Mouse (Mus musculus) mouse embryonic stem cell (cell line): ENCODE results near the gene Fam221a.

ENCODE experiments used
- in situ Hi-C, 2 experiments: fragments of 300-500 bp; cut with MboI; formaldehyde crosslinking; loops; 1 replicate in 1 of 2; 3 replicates in 1 of 2; pipeline ENCODE4 v1.14.3; 2019 to 2020; ENCODE audit warnings: low sequenced_read_pairs in 2 of 2, low pct_unique_long_range_greater_than_20kb in 1 of 2, mixed read lengths in 1 of 2; ENCODE audit not compliant: unreplicated experiment in 1 of 2

Gene Fam221a

DNA sequence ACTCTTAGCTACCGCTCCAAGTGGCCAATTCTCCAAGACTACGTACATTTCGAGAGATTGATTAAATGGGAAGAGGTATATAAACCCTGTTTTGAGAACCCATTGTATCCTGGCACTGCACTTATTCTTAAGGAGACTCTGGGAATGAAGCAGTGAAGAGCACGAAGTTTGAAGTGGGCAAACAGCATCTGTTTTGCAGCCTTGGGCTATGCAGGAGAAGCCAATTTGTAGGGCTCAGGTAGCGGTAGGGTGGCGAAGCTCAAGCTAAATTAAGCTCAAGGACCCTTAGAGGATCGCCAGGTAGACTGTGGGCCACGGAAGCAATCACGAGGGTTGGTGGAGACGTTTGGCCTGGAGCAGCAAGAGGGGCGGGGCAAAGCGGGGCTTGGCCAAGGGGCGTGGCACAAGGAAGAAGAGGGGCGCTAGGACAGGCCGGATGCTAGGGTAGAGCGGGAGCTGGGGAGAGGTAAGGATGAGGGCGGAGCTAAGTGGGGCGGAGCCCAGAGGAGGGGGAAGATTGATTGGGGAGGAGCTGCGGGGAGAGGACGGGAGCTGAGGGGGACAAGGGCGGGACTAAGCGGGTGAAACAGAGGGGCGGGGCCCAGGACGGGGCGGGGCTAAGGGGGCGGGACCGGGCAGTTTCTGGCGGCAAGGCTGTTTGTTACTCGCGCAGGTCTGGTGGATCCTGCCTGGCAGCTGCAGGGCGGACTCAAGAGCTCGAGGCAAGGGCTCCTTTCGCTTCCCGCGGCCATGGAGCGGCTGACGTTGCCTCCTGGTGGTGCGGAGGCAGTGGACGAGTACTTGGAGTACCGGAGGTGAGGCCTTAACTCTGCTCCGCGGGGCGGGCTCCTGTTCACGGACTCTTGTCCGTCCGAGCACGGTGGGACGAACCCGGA lies at the start of gene Fam221a:
Fam221a (plus strand) TSS at position 581 of the 896 bp plus-strand sequence.
- in situ Hi-C loops = loop anchor here in 1 of 2 experiments (25.0 kb wide), 1 partner anchor 305 kb away; the partner anchor contains the start of gene Malsu1

DNA sequence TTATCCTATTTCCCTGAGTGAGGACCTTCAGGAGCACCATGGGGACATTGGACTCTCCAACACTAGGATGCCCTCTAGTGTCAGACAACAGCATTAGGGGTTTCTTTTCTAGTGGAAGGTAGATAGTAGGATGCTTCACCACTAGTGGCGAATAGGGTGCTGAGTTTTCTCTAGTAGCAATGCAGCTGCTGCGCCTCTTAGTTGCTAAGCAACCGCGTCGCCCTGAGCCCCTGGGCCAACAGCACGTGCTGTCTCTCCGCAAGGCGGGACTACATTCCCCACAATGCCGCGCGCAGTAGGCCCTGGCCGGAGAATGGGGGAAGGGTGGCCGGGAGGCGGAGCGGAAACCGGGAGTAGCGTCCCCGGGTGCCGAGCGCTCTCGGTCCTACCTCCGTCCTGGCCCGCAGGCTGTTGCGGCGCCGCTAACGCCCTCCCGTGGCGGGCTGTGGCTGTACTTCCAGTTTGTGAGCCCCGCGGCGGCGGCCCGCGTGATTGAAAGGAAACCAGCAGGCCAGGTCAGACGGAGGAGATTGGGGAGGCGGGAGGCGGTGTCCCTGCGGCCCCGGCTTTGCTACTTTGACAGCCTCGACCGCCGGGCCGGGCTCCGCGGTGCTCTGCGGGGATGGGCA lies 48.5 kb upstream of the Fam221a start, which contains the start of gene Ccdc126:
Ccdc126 (plus strand) TSS at position 309 of the 629 bp plus-strand sequence.
- in situ Hi-C loops = loop anchor here in 1 of 2 experiments (5.0 kb wide), 1 partner anchor 52 kb away; no protein-coding TSS in a partner anchor

GRCm38 (mm10) chr6:49319595-49320315 lies 47.8 kb upstream of the Fam221a start:
- in situ Hi-C loops = loop anchor here (5.0 kb wide), 1 partner anchor 52 kb away; no protein-coding TSS in a partner anchor

DNA sequence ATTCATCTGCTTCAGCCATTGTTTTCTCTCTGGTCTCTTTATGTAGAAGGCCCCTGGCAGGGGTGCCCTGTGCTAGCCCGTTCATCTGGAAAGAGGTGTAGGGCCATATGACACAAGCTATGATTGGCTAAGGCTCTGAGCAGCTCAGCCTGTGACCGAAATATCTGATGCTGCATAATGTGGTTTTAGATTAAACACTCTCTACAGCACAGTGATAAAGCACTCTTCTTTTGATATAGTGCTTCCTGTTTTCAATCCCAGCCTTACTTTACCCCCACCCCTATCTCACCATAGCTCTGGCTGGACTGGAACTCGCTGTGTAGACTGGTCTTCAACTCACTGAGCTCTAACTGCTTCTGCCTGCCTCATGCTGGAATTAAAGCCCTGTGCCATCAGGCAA lies 46.2 kb upstream of the Fam221a start:
- in situ Hi-C loops = loop anchor here in 1 of 2 experiments (5.0 kb wide), 1 partner anchor 54 kb away; no protein-coding TSS in a partner anchor

- in situ Hi-C loops = loop anchor here in 1 of 2 experiments (5.0 kb wide), 1 partner anchor 55 kb away; no protein-coding TSS in a partner anchor
Observed at GRCm38 (mm10) chr6:49322056-49322455, 45.5 kb upstream of the Fam221a start.

- in situ Hi-C loops = loop anchor here in 1 of 2 experiments (5.0 kb wide), 1 partner anchor 56 kb away; no protein-coding TSS in a partner anchor
Observed at GRCm38 (mm10) chr6:49322986-49323385, 44.6 kb upstream of the Fam221a start.

DNA sequence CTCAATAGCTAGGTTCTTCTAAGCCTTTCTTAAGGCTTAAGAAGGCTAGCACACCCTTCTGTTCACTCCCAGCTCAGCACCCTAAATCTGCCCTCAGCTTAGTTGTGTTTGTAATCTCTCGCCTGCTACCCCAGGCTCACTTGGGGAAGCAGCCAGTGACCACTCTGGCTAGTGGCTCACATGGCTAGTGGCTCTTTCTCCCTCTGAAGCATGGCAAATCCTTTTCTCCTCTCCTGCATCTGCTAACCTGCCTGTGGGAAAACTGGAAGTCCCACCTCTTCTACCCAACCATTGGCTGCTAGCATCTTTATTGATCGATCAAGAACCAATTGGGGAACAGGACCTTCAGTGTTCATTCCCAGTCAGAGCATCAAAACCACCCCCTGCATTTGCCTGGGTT lies 43.0 kb upstream of the Fam221a start:
- in situ Hi-C loops = loop anchor here in 1 of 2 experiments (5.0 kb wide), 1 partner anchor 57 kb away; no protein-coding TSS in a partner anchor

DNA sequence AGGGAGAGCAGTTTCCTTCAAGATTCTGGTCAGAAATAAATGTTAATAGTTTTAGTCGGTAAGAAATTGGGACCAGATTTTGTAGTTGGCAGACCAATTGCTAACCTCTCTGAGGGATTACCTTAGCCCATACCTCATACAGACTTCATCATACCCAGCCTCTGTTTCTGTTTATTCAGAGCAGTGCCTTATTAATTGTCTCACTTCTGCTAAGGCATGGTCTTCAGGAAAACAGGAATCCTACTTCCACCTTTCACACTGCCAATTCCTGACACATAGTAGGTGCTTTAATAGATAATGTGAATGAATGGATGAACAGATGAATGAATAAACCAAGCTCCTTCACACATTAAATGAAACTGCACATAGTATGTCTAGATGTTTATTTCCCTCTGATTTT lies 42.2 kb upstream of the Fam221a start:
- in situ Hi-C loops = no loop called here

DNA sequence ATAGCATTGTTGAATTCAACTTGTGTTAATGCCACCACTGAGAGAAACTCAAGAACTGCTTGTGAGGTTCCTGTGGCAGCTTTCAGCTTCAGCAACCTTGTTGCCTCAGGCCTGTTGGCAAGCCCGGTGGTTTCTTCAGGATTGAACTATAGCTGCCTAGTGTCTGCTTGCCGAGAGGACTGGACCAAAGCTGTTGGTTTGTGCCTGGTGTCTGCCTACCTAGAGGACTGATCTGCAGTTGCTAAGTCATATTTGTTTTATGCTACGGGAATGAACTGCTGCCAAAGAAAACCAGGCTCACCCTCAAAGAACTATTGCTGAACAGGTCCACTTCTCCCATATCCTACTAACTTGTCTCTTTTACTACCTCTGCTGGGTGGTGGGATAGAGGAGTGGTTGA lies 40.7 kb upstream of the Fam221a start:
- in situ Hi-C loops = no loop called here

DNA sequence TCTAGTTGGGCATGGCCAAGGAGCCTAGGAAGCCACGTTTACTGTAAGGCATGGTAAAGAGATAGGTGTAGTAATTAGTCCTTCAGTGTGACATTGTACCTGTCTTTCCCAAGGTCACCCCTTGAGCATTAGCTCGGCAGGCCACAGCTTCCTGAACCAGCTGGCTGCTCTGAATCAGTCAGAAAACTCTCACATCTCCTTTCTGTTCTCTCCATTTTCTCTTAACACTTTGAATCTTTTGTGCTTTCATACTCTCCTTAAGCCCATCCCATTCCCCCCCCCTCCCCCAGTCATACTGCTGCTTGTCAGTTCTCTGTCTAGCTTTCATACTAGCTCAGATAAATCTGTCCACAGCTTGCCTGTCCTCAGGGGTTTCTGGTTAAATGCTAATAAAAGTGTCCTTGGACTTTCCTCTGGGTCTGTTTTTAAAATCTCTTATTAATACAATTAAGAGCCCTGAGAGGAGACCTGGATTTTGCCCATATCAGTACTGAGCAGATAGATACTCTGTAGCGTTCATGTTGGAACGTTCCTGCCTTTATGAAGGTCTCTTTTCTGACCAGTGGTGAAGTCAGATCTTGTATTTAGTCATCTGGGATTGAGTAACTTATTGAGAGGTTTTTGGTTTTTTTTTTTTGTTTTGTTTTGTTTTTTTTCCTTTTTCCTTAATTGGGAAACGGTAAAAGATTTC lies 36.0 kb upstream of the Fam221a start:
- in situ Hi-C loops = no loop called here

DNA sequence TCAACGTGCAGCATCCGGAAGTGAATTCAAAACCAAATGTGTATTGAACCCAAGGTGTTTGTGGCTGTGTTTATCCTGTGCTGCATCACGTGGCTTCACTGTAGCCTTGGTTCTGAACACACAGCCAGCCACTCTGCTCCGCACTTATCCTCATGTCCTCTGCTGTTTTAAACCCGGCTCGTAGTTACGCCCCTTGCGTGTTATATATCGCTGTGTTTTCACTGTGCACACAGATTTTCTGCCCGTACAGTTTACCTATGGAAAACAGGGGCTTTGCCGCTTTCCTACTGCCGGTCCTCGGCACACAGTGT lies 35.5 kb upstream of the Fam221a start:
- in situ Hi-C loops = no loop called here

DNA sequence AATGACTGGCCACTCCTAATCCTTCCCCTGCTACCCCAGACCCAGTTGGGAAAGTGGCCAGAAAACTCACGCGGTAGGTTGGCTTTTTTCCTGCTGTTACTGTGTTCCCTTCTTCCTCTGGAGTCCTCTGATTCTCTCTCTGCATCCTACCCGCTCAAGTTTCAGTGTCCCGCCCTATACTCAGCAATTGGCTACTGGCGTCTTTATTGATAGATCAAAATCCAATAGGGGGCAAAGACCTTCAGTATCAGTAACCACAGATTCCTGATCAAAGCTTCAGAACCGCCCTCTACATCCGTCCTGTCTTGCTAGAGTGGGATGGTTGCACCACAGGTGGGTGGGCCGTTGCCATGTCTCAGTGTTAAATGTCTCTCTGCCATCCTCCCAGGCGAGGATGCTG lies 29.0 kb upstream of the Fam221a start:
- in situ Hi-C loops = no loop called here

GRCm38 (mm10) chr6:49339145-49339544 lies 28.4 kb upstream of the Fam221a start:
- in situ Hi-C loops = no loop called here

GRCm38 (mm10) chr6:49343737-49344469 lies 23.6 kb upstream of the Fam221a start:
- in situ Hi-C loops = no loop called here

- in situ Hi-C loops = loop anchor here (10.0 to 25.0 kb wide), 3 partner anchors 285 to 315 kb away; partner anchors contain the start of genes Gpnmb (in 1 of the 2) and Malsu1 (in 1 of the 2)
Observed at GRCm38 (mm10) chr6:49349826-49350225, 17.7 kb upstream of the Fam221a start.

DNA sequence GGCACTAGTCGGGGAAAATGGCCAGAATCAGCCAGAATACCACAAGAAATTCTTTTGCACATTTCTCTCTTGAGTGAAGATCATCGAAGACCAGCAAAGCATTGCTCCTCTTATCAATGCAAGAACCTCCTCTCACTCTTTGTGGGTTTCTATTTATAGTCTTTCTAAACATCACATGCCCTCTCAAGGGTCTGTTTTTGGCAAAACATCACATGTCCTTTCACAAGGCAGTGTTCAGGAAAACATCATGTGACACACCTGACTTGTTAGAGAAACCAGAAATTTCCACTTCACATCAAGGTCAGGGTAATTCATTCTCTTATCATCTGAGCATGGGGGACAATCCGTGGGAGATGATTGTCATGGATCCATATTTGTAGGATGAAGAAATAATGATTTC lies 12.9 kb upstream of the Fam221a start:
- in situ Hi-C loops = loop anchor here (5.0 to 25.0 kb wide), 6 partner anchors 87 to 320 kb away; partner anchors contain the start of genes Gpnmb (in 1 of the 2) and Malsu1 (in 1 of the 2)

- in situ Hi-C loops = loop anchor here (5.0 to 25.0 kb wide), 6 partner anchors 88 to 320 kb away; partner anchors contain the start of genes Gpnmb (in 1 of the 2) and Malsu1 (in 1 of the 2)
Observed at GRCm38 (mm10) chr6:49355171-49355570, 12.4 kb upstream of the Fam221a start.
